Mouse (Mus musculus) MEL (cell line): ENCODE data around the gene Srgap1. TPM values are rescaled to one million over a fixed set of nuclear protein-coding genes. Genes with fewer than 3 reads are reported as not detected.

Experiments
- DNase-seq: peaks from one replicate; pipeline ENCODE4 v3.0.0; 2011; ENCODE audit warnings: low read depth, low spot score
- H3K27ac ChIP-seq: 2 replicates; pipeline ENCODE4 v1.5.1; 2012; ENCODE audit warnings: low read depth, mild to moderate bottlenecking, control low read depth, low read length, moderate library complexity; ENCODE audit not compliant: control insufficient read depth
- H3K27me3 ChIP-seq, 2 experiments: fragments of 150-350 bp in 1 of 2; sonication (generic) in 1 of 2; 2 replicates each; pipeline ENCODE4 v1.6.1; 2012; ENCODE audit warnings: low read length in 2 of 2, mild to moderate bottlenecking in 2 of 2, improper control_type of control experiment in 1 of 2, moderate library complexity in 1 of 2; ENCODE audit not compliant: insufficient read depth in 2 of 2, control insufficient read depth in 1 of 2
- H3K36me3 ChIP-seq, 2 experiments: 2 replicates each; pipeline ENCODE4 v1.6.1; 2012 to 2014; ENCODE audit warnings: low read length in 2 of 2, improper control_type of control experiment in 1 of 2, inconsistent platforms in 1 of 2, mild to moderate bottlenecking in 1 of 2; ENCODE audit not compliant: insufficient read depth in 2 of 2, control insufficient read depth in 1 of 2
- H3K4me1 ChIP-seq, 2 experiments: fragments of 150-350 bp in 1 of 2; sonication (generic) in 1 of 2; 2 replicates each; pipeline ENCODE4 v1.6.1; 2012; ENCODE audit warnings: low read length in 2 of 2, improper control_type of control experiment in 1 of 2, mild to moderate bottlenecking in 1 of 2; ENCODE audit not compliant: insufficient read depth in 2 of 2, control insufficient read depth in 1 of 2
- H3K4me3 ChIP-seq, 2 experiments: fragments of 150-350 bp in 1 of 2; sonication (generic) in 1 of 2; 2 replicates each; pipeline ENCODE4 v1.5.1; 2012; ENCODE audit warnings: low read depth in 2 of 2, low read length in 2 of 2, mild to moderate bottlenecking in 2 of 2, moderate library complexity in 2 of 2, control low read depth in 1 of 2, improper control_type of control experiment in 1 of 2; ENCODE audit not compliant: control insufficient read depth in 1 of 2, insufficient read depth in 1 of 2
- H3K79me2 ChIP-seq: 2 replicates; pipeline ENCODE4 v1.6.1; 2012; ENCODE audit warnings: mild to moderate bottlenecking, low read length, moderate library complexity; ENCODE audit not compliant: control insufficient read depth, poor library complexity, insufficient read depth
- H3K9ac ChIP-seq: 2 replicates; pipeline ENCODE4 v1.6.1; 2012; ENCODE audit warnings: low read depth, mild to moderate bottlenecking, control low read depth, low read length, moderate library complexity; ENCODE audit not compliant: control insufficient read depth, poor library complexity, severe bottlenecking
- H3K9me3 ChIP-seq: fragments of 150-350 bp; sonication (generic); replicated peaks from 2 replicates; pipeline ENCODE4 v1.6.1; 2012; ENCODE audit warnings: mild to moderate bottlenecking, low read length, improper control_type of control experiment, moderate library complexity; ENCODE audit not compliant: insufficient read depth
- CHD1 ChIP-seq: IDR thresholded peaks from 2 replicates; pipeline ENCODE4 v1.6.1; 2012; ENCODE audit warnings: low read depth, mild to moderate bottlenecking, inconsistent platforms, low read length, improper control_type of control experiment
- ETS1 ChIP-seq: IDR thresholded peaks from 2 replicates; pipeline ENCODE4 v1.6.1; 2012; ENCODE audit warnings: low read depth, mild to moderate bottlenecking, inconsistent platforms, low read length, improper control_type of control experiment, moderate library complexity
- GABPA ChIP-seq: IDR thresholded peaks from 2 replicates; pipeline ENCODE4 v1.6.1; 2012; ENCODE audit warnings: low read depth, mild to moderate bottlenecking, inconsistent platforms, low read length, improper control_type of control experiment, moderate library complexity
- GATA1 ChIP-seq: IDR thresholded peaks from 2 replicates; pipeline ENCODE4 v1.6.1; 2011; ENCODE audit warnings: low read depth, low read length, improper control_type of control experiment
- HCFC1 ChIP-seq: IDR thresholded peaks from 2 replicates; pipeline ENCODE4 v1.6.1; 2012; ENCODE audit warnings: low read depth, mild to moderate bottlenecking, inconsistent platforms, low read length, improper control_type of control experiment, moderate library complexity
- JUND ChIP-seq: IDR thresholded peaks from 2 replicates; pipeline ENCODE4 v1.6.1; 2011; ENCODE audit warnings: low read depth, mild to moderate bottlenecking, improper control_type of control experiment, low read length
- MYB ChIP-seq: IDR thresholded peaks from 2 replicates; pipeline ENCODE4 v1.6.1; 2011; ENCODE audit warnings: mild to moderate bottlenecking, low read depth, low read length, improper control_type of control experiment
- POLR2A ChIP-seq, 2 experiments: IDR thresholded peaks; 2 replicates each; pipeline ENCODE4 v1.6.1; 2011 to 2012; ENCODE audit warnings: low read length in 2 of 2, mild to moderate bottlenecking in 2 of 2, control low read depth in 1 of 2, improper control_type of control experiment in 1 of 2, low read depth in 1 of 2, moderate library complexity in 1 of 2; ENCODE audit not compliant: control insufficient read depth in 1 of 2, insufficient read depth in 1 of 2, poor library complexity in 1 of 2
- POLR2AphosphoS5 ChIP-seq: IDR thresholded peaks from 2 replicates; pipeline ENCODE4 v1.6.1; 2012; ENCODE audit warnings: low read depth, borderline replicate concordance, mild to moderate bottlenecking, inconsistent platforms, low read length, moderate library complexity, mixed read lengths
- RCOR1 ChIP-seq: IDR thresholded peaks from 2 replicates; pipeline ENCODE4 v1.6.1; 2012; ENCODE audit warnings: low read depth, mild to moderate bottlenecking, inconsistent platforms, low read length, improper control_type of control experiment
- TAL1 ChIP-seq: IDR thresholded peaks from 2 replicates; pipeline ENCODE4 v1.6.1; 2012; ENCODE audit warnings: mild to moderate bottlenecking, inconsistent platforms, low read length, moderate library complexity, mixed read lengths
- TBP ChIP-seq: IDR thresholded peaks from 2 replicates; pipeline ENCODE4 v1.8.0; 2011; ENCODE audit warnings: low read depth, low read length, improper control_type of control experiment
- TCF12 ChIP-seq: IDR thresholded peaks from 2 replicates; pipeline ENCODE4 v1.6.1; 2014; ENCODE audit warnings: low read depth, mild to moderate bottlenecking, inconsistent platforms, low read length, improper control_type of control experiment, moderate library complexity
- UBTF ChIP-seq: IDR thresholded peaks from 2 replicates; pipeline ENCODE4 v1.6.1; 2012; ENCODE audit warnings: low read depth, mild to moderate bottlenecking, inconsistent platforms, low read length, improper control_type of control experiment, moderate library complexity, borderline replicate concordance; ENCODE audit not compliant: insufficient read depth
- USF1 ChIP-seq: IDR thresholded peaks from 2 replicates; pipeline ENCODE4 v1.6.1; 2014; ENCODE audit warnings: low read depth, mild to moderate bottlenecking, inconsistent platforms, low read length, improper control_type of control experiment, moderate library complexity
- ZC3H11A ChIP-seq: IDR thresholded peaks from 2 replicates; pipeline ENCODE4 v1.6.1; 2012; ENCODE audit warnings: low read depth, mild to moderate bottlenecking, inconsistent platforms, low read length, improper control_type of control experiment
- ZNF384 ChIP-seq: IDR thresholded peaks from 2 replicates; pipeline ENCODE4 v1.6.1; 2012; ENCODE audit warnings: low read depth, mild to moderate bottlenecking, inconsistent platforms, low read length, improper control_type of control experiment
- polyA plus RNA-seq, 2 experiments: library from polyadenylated mRNA; stranded (reverse) in 1 of 2; unstranded in 1 of 2; fragments of >175 nt in 1 of 2; fragments of >200 nt in 1 of 2; gene quantifications; 2 replicates each; pipeline versions ENCODE4 v1.2.1 to v1.2.4; 2012; ENCODE audit warnings: low replicate concordance in 2 of 2, low read depth in 1 of 2; ENCODE audit not compliant: insufficient read length in 2 of 2, insufficient read depth in 1 of 2, missing spikeins in 1 of 2
- total RNA-seq: library from RNA; depleted of rRNA; stranded (reverse); fragments of 300-350 nt; gene quantifications from 2 replicates; pipeline ENCODE4 v1.2.3, GENCODE M21; 2012

Srgap1 gene
- total and polyA plus RNA-seq, 3 experiments = not detected

- no peaks in the 10 kb centered on the region for H3K79me2 ChIP-seq
- H3K9ac ChIP-seq = no peak overlapping the region
- H3K36me3 ChIP-seq = no peaks in the 10 kb centered on the region
- DNase-seq = no peak
- H3K9me3 ChIP-seq = no peaks in the 10 kb centered on the region
- H3K27ac ChIP-seq = no peak overlapping the region
- TF ChIP-seq TAL1 (no peak), GATA1 (no peak), ZNF384 (no peak), USF1 (no peak), HCFC1 (no peak), ZC3H11A (no peak), UBTF (no peak), TCF12 (no peak), CHD1 (no peak), POLR2A (IDR thresholded peaks at IDR 0.05; ENCODE audit: control insufficient read depth in 1 of 2, insufficient read depth in 1 of 2, low read depth in 1 of 2, low read length in 2 of 2, poor library complexity in 1 of 2) (no peak), MYB (no peak), JUND (no peak), ETS1 (no peak), POLR2AphosphoS5 (no peak), GABPA (no peak), RCOR1 (no peak)
- no peak overlapping the region for H3K4me3 ChIP-seq
- no peaks in the 10 kb centered on the region for H3K4me1 ChIP-seq
- no peaks in the 10 kb centered on the region for H3K27me3 ChIP-seq
These were observed 187.1 kb downstream of the Srgap1 start for GRCm38 (mm10) chr10:121859803-121860571.

DNA sequence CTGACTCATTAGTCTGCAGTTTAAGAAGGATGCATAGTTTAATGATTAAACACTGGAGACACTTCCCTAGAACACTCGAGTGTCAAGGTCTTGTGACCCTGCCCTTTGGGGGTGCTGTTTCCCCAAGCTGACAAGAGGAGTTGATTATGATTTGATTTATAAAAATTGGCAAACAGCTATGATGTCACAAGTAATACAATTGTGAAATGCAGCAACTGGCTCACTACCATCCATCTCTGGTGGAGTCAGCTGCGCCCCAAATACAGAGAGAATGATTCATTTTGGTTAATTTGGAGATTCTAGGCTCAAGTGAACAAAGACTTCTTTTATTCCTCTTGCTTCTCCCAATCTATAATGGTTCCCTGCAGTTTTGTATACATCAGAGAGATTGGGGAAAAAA, 188.2 kb downstream of the Srgap1 start:
- no peaks in the 10 kb centered on the region for H3K36me3 ChIP-seq

More for the DNA sequence above, 188.2 kb downstream of the Srgap1 start:
- DNase-seq = no peak
- Histone ChIP-seq H3K27me3 (no peaks in the 10 kb centered on the region), H3K9me3 (no peaks in the 10 kb centered on the region), H3K4me1 (no peaks in the 10 kb centered on the region), H3K4me3 (no peak overlapping the region), H3K9ac (no peak overlapping the region), H3K79me2 (no peaks in the 10 kb centered on the region), H3K27ac (no peak overlapping the region)
- no peak for TF ChIP-seq ETS1
- no peak for TF ChIP-seq GABPA
- no peak for TF ChIP-seq ZNF384
- no peak for TF ChIP-seq TBP
